Mouse (Mus musculus): ENCODE results near the gene Gm20683.

DNA sequence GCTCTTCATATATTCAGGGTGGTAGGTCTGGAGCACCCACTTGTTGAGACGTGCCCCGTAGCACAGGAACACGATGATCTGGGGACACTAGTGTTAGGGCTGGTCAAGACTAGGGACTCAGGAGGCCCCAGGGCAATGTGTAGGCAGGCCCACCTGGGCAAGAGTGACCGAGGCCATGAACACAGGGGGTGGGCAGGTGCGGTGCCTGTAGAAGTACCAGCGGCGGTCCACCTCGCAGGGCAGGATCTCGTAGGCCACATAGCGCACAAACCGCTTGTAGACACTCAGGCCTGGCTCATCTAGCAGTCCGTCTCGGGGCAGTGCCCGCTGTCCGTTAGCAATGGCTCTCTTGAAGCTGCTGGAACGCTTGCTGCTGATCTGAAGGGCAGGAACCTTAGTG, 5.7 kb downstream of the Gm20683 start:
- no peak for TF ChIP-seq CTCF (IDR thresholded peaks at IDR 0.05; ENCODE audit: insufficient read depth, low read length)
- no peak for TF ChIP-seq POLR2A (IDR thresholded peaks at IDR 0.05; ENCODE audit: borderline replicate concordance, extremely low read depth, low read depth, low read length)
